Mouse (Mus musculus): ENCODE data around the gene Cbarp.

The Cbarp gene

GRCm38 (mm10) chr10:80157141-80157929, 16.7 kb upstream of the Cbarp start:
- DNase-seq (ENCODE audit: low read depth in 1 of 2, low spot score in 2 of 2) = no peak

- DNase-seq (ENCODE audit: low read depth in 1 of 2, low spot score in 2 of 2) = no peak
These were observed 16.1 kb upstream of the Cbarp start for GRCm38 (mm10) chr10:80156752-80157053.

DNA sequence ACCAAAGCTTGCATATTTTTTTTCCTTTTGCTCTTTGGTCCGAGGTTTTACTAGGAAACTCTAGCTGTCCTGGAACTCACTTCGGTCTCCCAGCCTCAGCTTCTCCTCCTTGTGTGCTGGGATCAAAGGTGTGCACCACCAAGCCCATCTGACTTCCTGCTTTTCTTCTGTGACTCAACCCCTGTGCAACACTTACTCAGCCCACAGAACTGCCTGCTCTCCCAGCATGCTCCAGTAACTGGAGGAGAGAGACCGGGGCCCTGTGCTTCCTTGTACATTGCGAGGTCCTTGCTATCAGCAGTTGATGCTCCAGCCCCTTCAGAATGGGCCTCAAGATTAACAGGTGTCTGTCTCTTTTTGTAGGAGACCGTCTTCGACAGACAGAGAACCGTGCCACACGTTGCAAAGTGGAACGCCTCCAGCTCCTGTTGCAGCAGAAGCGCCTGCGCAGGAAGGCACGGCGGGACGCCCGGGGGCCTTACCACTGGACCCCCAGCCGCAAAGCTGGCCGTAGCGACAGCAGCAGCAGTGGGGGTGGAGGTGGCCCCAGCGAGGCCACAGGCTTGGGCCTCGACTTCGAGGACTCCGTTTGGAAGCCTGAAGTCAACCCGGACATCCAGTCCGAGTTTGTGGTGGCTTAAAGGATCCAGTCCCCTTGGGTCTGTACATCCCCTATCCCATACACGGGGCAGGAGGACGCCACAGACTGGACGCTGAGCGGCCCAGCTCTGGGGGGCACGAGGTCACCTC, 15.5 kb upstream of the Cbarp start:
- DNase-seq (ENCODE audit: low read depth in 1 of 2, low spot score in 2 of 2) = no peak

GRCm38 (mm10) chr10:80155277-80155676, 14.6 kb upstream of the Cbarp start:
- DNase-seq (ENCODE audit: low read depth in 1 of 2, low spot score in 2 of 2) = no peak

- DNase-seq (ENCODE audit: low read depth in 1 of 2, low spot score in 2 of 2) = no peak
These were observed 13.7 kb upstream of the Cbarp start for GRCm38 (mm10) chr10:80154384-80154783.

DNA sequence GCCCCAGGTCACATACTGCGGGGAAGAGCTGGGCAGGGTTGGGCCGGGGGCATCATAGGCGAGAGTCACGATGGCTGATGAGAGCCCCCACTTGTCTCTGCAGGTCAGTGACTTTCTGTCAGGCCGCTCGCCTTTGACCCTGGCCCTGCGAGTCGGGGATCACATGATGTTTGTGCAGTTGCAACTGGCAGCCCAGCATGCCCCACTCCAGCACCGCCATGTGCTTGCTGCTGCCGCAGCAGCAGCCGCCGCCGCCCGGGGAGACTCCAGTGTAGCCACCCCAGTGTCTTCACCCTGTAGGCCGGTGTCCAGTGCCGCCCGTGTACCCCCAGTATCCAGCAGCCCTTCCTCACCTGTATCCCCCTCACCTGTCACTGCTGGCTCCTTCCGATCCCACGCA, 13.1 kb upstream of the Cbarp start:
- no peak for DNase-seq (ENCODE audit: low read depth in 1 of 2, low spot score in 2 of 2)

DNA sequence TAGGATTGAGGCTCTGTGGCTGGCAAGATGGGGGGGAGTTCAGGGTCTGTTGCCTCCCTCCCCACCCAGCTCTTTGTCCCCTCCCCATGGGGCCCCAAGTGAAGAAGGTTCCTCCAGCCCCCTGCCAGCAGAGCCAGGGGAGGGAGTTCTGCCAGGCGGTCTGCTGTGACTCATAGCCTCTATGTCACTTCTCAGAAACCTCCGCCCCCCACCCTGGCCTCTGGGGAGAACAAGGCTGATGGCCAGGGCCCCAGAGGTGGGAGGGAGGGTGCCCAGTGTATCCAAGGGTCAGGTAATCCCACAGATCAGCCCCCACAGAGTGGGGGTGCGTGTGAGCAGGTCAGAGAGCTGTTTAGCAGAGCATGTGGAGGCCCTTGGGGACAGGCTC, 12.2 kb upstream of the Cbarp start:
- DNase-seq (ENCODE audit: low read depth in 1 of 2, low spot score in 2 of 2) = no peak

DNA sequence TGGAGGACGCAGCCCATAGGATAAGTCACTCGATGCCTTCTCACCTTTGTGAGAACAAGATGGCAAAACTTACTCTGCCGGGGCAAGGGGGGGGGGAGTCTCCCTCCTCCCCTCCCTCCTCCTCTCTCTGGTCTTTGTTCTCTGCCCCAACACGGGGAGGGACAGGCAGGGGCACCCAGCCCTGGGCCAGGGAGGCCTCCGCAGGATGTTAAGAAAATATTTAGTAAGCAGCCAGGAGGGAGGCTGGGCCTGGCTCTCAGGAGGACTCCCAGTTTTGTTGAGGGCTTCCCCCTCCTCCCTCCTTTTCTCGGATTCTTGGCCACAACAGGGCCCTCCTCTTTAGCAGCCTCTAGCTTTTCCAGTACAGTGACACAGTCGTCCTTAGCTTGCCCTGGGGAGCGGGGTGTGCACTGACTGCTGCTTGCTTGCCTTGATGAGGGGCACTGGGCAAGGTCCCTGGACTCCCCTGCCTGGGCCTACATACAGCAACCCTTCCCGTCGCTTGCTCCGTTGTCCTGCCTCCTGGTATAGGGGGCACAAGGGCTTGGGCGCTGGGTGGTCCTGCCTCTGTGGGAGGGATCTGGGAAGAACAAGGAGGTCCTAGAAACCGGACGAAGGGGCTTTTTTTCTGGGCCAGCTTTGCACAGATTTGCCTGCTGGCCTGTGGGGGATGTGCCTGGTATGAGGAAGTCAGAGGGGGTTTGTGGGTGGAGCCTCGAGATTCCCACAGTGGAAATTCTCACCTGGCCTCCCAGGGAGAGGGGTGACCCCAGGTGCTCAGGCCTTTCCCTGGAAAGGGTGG, 11.6 kb upstream of the Cbarp start:
- no peak for DNase-seq (ENCODE audit: low read depth in 1 of 2, low spot score in 2 of 2)

GRCm38 (mm10) chr10:80151211-80152034, 10.8 kb upstream of the Cbarp start:
- DNase-seq (ENCODE audit: low read depth in 1 of 2, low spot score in 2 of 2) = no peak

DNA sequence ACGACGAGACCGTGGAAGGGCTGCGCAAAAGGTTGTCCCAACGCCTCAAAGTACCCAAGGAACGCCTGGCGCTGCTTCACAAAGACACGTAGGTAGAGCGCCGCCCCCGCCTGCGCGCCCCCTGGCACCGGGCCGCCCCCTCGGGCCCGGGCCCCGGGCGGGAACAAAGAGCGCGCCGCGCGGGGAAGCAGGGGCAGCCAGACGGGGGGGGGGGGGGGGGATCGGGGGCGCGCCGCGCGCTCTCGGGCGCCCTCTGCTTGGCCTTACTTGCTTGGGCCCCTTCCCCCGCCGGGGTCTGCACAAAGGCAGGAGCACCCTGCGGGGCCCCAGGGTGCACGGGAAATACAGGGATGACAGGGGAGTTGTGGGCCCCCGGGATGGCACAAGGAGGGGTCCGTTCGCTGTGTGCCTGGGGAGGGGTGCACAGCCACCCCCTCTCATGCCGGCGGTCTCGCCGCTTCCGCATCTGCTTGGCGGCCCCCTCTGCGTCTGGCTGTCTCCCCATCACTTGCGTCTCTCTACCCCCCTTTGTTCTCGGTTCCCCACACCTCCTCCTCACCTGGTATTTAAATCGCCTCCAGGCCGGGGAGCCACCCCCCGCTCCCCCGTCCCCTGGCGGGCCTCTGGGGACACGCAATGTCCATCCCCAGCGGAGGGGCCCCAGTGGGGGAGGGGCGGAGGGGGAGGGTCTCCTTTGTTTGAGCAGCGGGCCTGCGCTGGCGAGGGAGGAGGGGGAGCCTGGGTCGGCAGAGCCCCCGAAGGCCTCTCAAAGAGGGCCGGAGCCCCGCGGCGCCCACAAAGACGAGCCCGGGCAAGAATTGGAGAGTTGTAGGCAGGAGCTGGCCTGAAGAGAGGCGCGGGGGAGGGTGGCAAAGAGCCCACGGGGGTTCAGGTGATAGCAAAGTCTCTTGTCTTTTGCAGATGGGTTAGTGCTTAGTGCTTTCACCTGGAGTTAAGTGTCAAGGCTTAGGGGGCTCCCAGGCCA, 9.9 kb upstream of the Cbarp start:
- DNase-seq (ENCODE audit: low read depth in 1 of 2, low spot score in 2 of 2) = no peak

- peak; percentile 86 to 93 for DNase-seq (ENCODE audit: low read depth in 1 of 2, low spot score in 2 of 2)
These were observed 8.9 kb upstream of the Cbarp start for GRCm38 (mm10) chr10:80149291-80150225.

DNA sequence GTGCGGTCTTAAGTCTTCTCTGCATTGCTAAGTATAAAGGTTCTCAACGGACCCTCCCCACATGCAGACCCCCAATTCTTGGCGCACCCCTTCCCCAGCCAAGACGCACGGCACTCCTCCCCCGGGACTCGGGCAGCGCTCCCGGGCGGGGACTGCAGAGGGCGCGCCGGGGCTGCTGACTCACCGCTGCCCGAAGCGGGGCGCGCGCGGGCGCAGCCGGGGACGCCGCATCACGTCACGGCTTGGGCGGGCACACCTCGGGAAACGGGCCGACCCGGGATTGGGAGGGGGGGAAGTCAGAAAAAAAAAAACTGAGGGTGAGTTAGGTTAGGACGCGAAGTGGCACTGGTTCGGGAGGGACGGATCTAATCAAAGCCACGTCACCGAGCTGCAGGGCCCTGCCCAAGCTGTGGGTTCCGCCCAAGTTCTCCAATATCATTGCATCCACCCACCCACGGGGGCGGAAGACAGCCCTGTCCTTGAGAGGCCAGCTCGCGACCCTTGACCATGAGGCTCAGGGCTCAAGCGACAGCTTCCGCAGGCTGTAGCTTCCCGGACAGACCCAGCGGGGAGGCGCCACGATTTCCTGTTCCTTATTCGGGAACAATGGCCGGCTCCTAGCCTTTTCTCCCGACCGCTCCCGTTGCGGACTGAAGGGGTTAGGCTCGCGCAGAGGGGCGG, 8.1 kb upstream of the Cbarp start:
- DNase-seq (ENCODE audit: low read depth in 1 of 2, low spot score in 2 of 2) = peak; percentile 92 to 93

GRCm38 (mm10) chr10:80147719-80148601, 7.3 kb upstream of the Cbarp start, which contains the start of gene Midn:
TSS of gene Midn (plus strand) at chr10:80148272.
- peak in 1 of 2 experiments; percentile 49 for DNase-seq (ENCODE audit: low read depth in 1 of 2, low spot score in 2 of 2)

DNA sequence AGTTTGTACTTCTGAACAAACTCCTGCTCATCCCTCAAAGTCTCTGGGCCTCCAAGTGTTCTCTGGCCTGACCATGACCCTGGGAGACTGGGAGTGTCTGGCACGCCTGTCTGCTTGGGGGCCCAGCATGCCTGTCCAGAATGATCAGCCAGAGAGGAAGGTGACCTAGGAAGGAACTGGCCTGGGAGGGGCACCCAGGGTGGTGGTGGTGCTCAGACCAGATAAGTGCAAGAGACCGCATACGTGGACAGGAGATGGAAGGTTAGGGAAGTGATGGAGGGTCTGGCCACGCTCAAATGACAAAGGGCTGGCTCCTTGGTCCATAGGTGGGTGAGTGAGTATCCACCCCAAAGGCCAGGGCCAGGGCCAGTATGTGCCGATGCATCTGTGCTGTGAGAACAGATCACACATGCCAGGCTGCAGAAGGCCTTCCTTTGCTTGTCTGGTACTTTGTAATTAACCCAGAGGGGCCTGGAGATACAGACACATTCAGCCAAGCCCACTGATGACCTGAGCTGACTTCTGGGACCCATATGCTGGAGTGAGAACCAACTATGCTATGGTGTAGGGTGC, 6.6 kb upstream of the Cbarp start:
- DNase-seq (ENCODE audit: low read depth in 1 of 2, low spot score in 2 of 2) = no peak

DNA sequence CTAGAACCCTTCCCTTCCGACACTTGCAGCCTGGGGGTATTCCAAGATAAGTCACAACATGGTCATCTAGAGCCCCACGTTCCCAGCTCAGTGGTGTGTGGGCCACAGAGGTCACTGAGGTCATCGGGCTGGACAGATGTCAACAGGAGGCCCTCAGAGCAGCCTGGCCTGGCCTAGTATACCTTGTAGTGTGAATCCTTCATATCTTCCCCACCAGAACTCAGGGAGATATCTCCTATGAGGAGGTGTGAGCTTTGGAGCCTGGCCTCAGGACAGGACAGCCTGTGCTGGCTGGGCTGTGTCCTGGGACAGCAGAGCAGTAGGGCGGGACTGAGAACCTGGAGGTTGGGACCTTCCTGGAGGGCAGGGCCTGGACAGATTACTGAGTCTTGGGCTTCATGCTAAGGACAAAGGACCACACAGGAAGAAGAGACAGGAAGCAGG, 6.0 kb upstream of the Cbarp start:
- DNase-seq (ENCODE audit: low read depth in 1 of 2, low spot score in 2 of 2) = no peak

- DNase-seq (ENCODE audit: low read depth in 1 of 2, low spot score in 2 of 2) = no peak
These were observed 5.3 kb upstream of the Cbarp start for GRCm38 (mm10) chr10:80145896-80146295.

Data from monocyte, adult 2 months (primary cell).